ENCODE assay signal across 8 mouse cellular contexts in genomic region chr6:91116244-91117145, GRCm38 (mm10). TPM values are rescaled to one million over a fixed set of nuclear protein-coding genes. Genes with fewer than 3 reads are reported as not detected.
DNase-seq lines count a peak whose midpoint lies in the region; ATAC-seq and TF ChIP-seq lines count a peak whose summit lies in the region.

Gene Nup210, minus strand, starts transcription at chr6:91116829.

- intact Hi-C loops in heart, postnatal 10 days (cut with DNase I) = no loop called here

- peak within 1 kb of the TSS; percentile 81 for H3K9ac ChIP-seq in CH12.LX (ENCODE audit: insufficient read depth, low read depth)
- peak within 1 kb of the TSS; percentile 89 for H3K9ac ChIP-seq in forebrain, embryonic 13.5 days
- peak within 1 kb of the TSS; percentile 85 for H3K9ac ChIP-seq in liver, postnatal 0 days (replicated peaks)
- peak within 1 kb of the TSS; percentile 79 for H3K9ac ChIP-seq in neural tube, embryonic 14.5 days (replicated peaks; ENCODE audit: low read depth, low read length)

- peak within 1 kb of the TSS; percentile 48 for H3K27ac ChIP-seq in CH12.LX (ENCODE audit: insufficient read depth, low read depth)
- peak within 1 kb of the TSS; percentile 87 for H3K27ac ChIP-seq in forebrain, embryonic 13.5 days
- H3K27ac ChIP-seq in liver, postnatal 0 days (ENCODE audit: low read depth) = peak within 1 kb of the TSS; percentile 82
- H3K27ac ChIP-seq in neural tube, embryonic 14.5 days (ENCODE audit: low read depth, low read length) = peak within 1 kb of the TSS; percentile 89

- peak within 1 kb of the TSS; percentile 84 to 90 (median 85) for H3K4me3 ChIP-seq in CH12.LX (replicated peaks in 1 of 3; ENCODE audit: low read depth in 2 of 3, low read length in 2 of 3, poor library complexity in 1 of 3)
- H3K4me3 ChIP-seq in forebrain, embryonic 13.5 days = peak within 1 kb of the TSS; percentile 76
- H3K4me3 ChIP-seq in liver, postnatal 0 days (ENCODE audit: low read depth, low read length) = peak within 1 kb of the TSS; percentile 94
- peak within 1 kb of the TSS; percentile 63 for H3K4me3 ChIP-seq in neural tube, embryonic 14.5 days (ENCODE audit: low read depth, low read length)

- peaks cover 0 to 13% of the 10 kb centered on the region in 2 experiments for H3K36me3 ChIP-seq in CH12.LX (replicated peaks in 1 of 2; ENCODE audit: control insufficient read depth in 1 of 2, insufficient read depth in 1 of 2, low read length in 1 of 2)
- no peaks in the 10 kb centered on the region for H3K36me3 ChIP-seq in forebrain, embryonic 13.5 days (ENCODE audit: poor library complexity, severe bottlenecking)
- no peaks in the 10 kb centered on the region for H3K36me3 ChIP-seq in liver, postnatal 0 days (replicated peaks; ENCODE audit: insufficient read depth, low read length)
- no peaks in the 10 kb centered on the region for H3K36me3 ChIP-seq in neural tube, embryonic 14.5 days (ENCODE audit: control insufficient read depth, insufficient read depth, low read length)

- TF ChIP-seq RAD21 in CH12.LX (IDR thresholded peaks at IDR 0.05; ENCODE audit: low read depth, low read length) = no peak; the same call in 1 of the 2 replicates

- in situ Hi-C loops in CH12.LX (cut with MboI; ENCODE audit: low pct_ligation_motif_present, low pct_unique_long_range_greater_than_20kb, low sequenced_read_pairs) = no loop called here

- peak; percentile 81 for DNase-seq in CH12.LX (ENCODE audit: extremely low read depth)
- peak; percentile 84 for DNase-seq in c-Kit-positive CD71-positive TER-119-positive erythroid progenitor cells, embryonic 14.5 days (ENCODE audit: low spot score)
- DNase-seq in heart, postnatal 10 days = peak; percentile 94 to 96
- DNase-seq in large intestine, adult 2 months (ENCODE audit: low read depth, low spot score) = peak; percentile 68
- DNase-seq in liver, postnatal 0 days = peak; percentile 96
- peak; percentile 96 for DNase-seq in testis, postnatal 10 days (ENCODE audit: low spot score)

- peaks cover 6% of the 10 kb centered on the region for H3K9me3 ChIP-seq in CH12.LX (replicated peaks; ENCODE audit: low read length)
- no peaks in the 10 kb centered on the region for H3K9me3 ChIP-seq in forebrain, embryonic 13.5 days (replicated peaks)
- H3K9me3 ChIP-seq in liver, postnatal 0 days (ENCODE audit: low read length) = no peaks in the 10 kb centered on the region
- no peaks in the 10 kb centered on the region for H3K9me3 ChIP-seq in neural tube, embryonic 14.5 days (ENCODE audit: control insufficient read depth, low read length)

- peak in 1 of 2 experiments; percentile 64; a peak in 2 of 4 replicates for TF ChIP-seq CTCF in CH12.LX (conservative IDR thresholded peaks at IDR 0.05 in 1 of 2, IDR thresholded peaks at IDR 0.05 in 1 of 2; ENCODE audit: low read depth in 2 of 2, low read length in 2 of 2)
- TF ChIP-seq CTCF in liver, postnatal 0 days (IDR thresholded peaks at IDR 0.05; ENCODE audit: low read depth) = peak; percentile 76

- no peak for TF ChIP-seq EP300 in CH12.LX (IDR thresholded peaks at IDR 0.05; ENCODE audit: low read length)
- TF ChIP-seq EP300 in liver, postnatal 0 days (IDR thresholded peaks at IDR 0.05; ENCODE audit: low read depth) = peak; percentile 40; the same call in 1 of the 2 replicates

- H3K79me2 ChIP-seq in CH12.LX (replicated peaks; ENCODE audit: control insufficient read depth, extremely low read depth, insufficient read depth, poor library complexity, severe bottlenecking) = peaks cover 47% of the 10 kb centered on the region

- dilution Hi-C loops in CH12.LX (cut with MboI; ENCODE audit: extremely low pct_ligation_motif_present, extremely low pct_unique_long_range_greater_than_20kb, low sequenced_read_pairs) = no loop called here

- WGBS in forebrain, embryonic 13.5 days = under 1% methylated on average over 61 of the region's 93 CpGs
- under 1% methylated on average over 92 of the region's 93 CpGs for WGBS in large intestine, adult 2 months
- 2% methylated on average over 70 of the region's 93 CpGs for WGBS in liver, postnatal 0 days (ENCODE audit: insufficient replicate concordance)
- under 1% methylated on average over 74 of the region's 93 CpGs for WGBS in neural tube, embryonic 14.5 days

- H3K4me1 ChIP-seq in CH12.LX (ENCODE audit: control insufficient read depth in 1 of 2, insufficient read depth in 2 of 2) = peaks cover 10 to 46% of the 10 kb centered on the region in 2 experiments
- H3K4me1 ChIP-seq in forebrain, embryonic 13.5 days = peaks cover 30% of the 10 kb centered on the region
- H3K4me1 ChIP-seq in liver, postnatal 0 days (ENCODE audit: insufficient read depth) = peaks cover 49% of the 10 kb centered on the region
- peaks cover 13% of the 10 kb centered on the region for H3K4me1 ChIP-seq in neural tube, embryonic 14.5 days (ENCODE audit: control insufficient read depth, insufficient read depth, low read length)

- ATAC-seq in forebrain, embryonic 13.5 days = peak; percentile 96
- peak; percentile 95 for ATAC-seq in liver, postnatal 0 days
- peak; percentile 95 for ATAC-seq in neural tube, embryonic 14.5 days (ENCODE audit: low read depth)

- no peaks in the 10 kb centered on the region for H3K27me3 ChIP-seq in CH12.LX (replicated peaks)
- H3K27me3 ChIP-seq in forebrain, embryonic 13.5 days = no peaks in the 10 kb centered on the region
- 0 out of 2 replicates have a peak, but pooled peaks cover 3% of the 10 kb centered on the region for H3K27me3 ChIP-seq in liver, postnatal 0 days (ENCODE audit: insufficient read depth, low read length)
- H3K27me3 ChIP-seq in neural tube, embryonic 14.5 days (ENCODE audit: control insufficient read depth, insufficient read depth, low read length) = no peaks in the 10 kb centered on the region

- TF ChIP-seq POLR2A in CH12.LX (IDR thresholded peaks at IDR 0.05; ENCODE audit: low read depth, low read length) = peak; percentile 89

- peak within 1 kb of the TSS; percentile 88 for H3K4me2 ChIP-seq in CH12.LX (ENCODE audit: insufficient read depth, low read depth, poor library complexity, severe bottlenecking)
- H3K4me2 ChIP-seq in forebrain, embryonic 13.5 days = peak within 1 kb of the TSS; percentile 86
- peak within 1 kb of the TSS; percentile 100 for H3K4me2 ChIP-seq in liver, postnatal 0 days (ENCODE audit: low read depth, low read length)
- H3K4me2 ChIP-seq in neural tube, embryonic 14.5 days (ENCODE audit: low read depth, low read length) = peak within 1 kb of the TSS; percentile 78

TF ChIP-seq in CH12.LX, 34 proteins besides CTCF, POLR2A, EP300 and RAD21 (continues in another document):
- peak; percentile 59 for TF ChIP-seq BHLHE40 (IDR thresholded peaks at IDR 0.05; ENCODE audit: low read depth, low read length)
- TF ChIP-seq ETS1 (conservative IDR thresholded peaks at IDR 0.05; ENCODE audit: low read depth, low read length) = no peak
- no peak; the same call in none of the 2 replicates for TF ChIP-seq TCF12 (IDR thresholded peaks at IDR 0.05; ENCODE audit: low read depth, low read length)
- TF ChIP-seq ZMIZ1 (IDR thresholded peaks at IDR 0.05; ENCODE audit: low read depth, low read length) = peak; percentile 91
- peak; percentile 87 for TF ChIP-seq MYC (IDR thresholded peaks at IDR 0.05; ENCODE audit: low read depth, low read length)
- peak; percentile 15; the same call in 1 of the 2 replicates for TF ChIP-seq CHD1 (IDR thresholded peaks at IDR 0.05; ENCODE audit: low read depth, low read length)
- peak; percentile 31 for TF ChIP-seq USF1 (IDR thresholded peaks at IDR 0.05; ENCODE audit: low read depth, low read length)
- TF ChIP-seq ELF1 (IDR thresholded peaks at IDR 0.05; ENCODE audit: low read depth, low read length) = no peak
- no peak for TF ChIP-seq ZNF384 (IDR thresholded peaks at IDR 0.05; ENCODE audit: low read depth, low read length)
- 0 out of 2 replicates have a peak, but pooled peaks have one; percentile 71 for TF ChIP-seq UBTF (IDR thresholded peaks at IDR 0.05; ENCODE audit: low read depth, low read length)
- no peak for TF ChIP-seq ZC3H11A (IDR thresholded peaks at IDR 0.05; ENCODE audit: low read depth, low read length)
- TF ChIP-seq E2F4 (IDR thresholded peaks at IDR 0.05; ENCODE audit: insufficient replicate concordance, low read depth, low read length) = peak; percentile 24; the same call in 1 of the 2 replicates
- peak; percentile 69 for TF ChIP-seq NELFE (IDR thresholded peaks at IDR 0.05; ENCODE audit: low read depth, low read length)
- TF ChIP-seq KAT2A (IDR thresholded peaks at IDR 0.05; ENCODE audit: insufficient replicate concordance, low read length) = 0 out of 2 replicates have a peak, but pooled peaks have one; percentile 38
- no peak for TF ChIP-seq ZKSCAN1 (IDR thresholded peaks at IDR 0.05; ENCODE audit: borderline replicate concordance, low read depth, low read length)
- 0 out of 2 replicates have a peak, but pooled peaks have one; percentile 19 for TF ChIP-seq TBP (conservative IDR thresholded peaks at IDR 0.05; ENCODE audit: low read depth, low read length)
- TF ChIP-seq IRF4 (IDR thresholded peaks at IDR 0.05; ENCODE audit: low read depth, low read length) = no peak; the same call in none of the 2 replicates
- TF ChIP-seq HCFC1 (IDR thresholded peaks at IDR 0.05; ENCODE audit: low read depth, low read length) = peak; percentile 18
- TF ChIP-seq MEF2A (IDR thresholded peaks at IDR 0.05; ENCODE audit: borderline replicate concordance, low read depth, low read length) = peak; percentile 44; the same call in 1 of the 2 replicates
- peak; percentile 84 for TF ChIP-seq MAX (IDR thresholded peaks at IDR 0.05; ENCODE audit: low read length)
- peak; percentile 36; the same call in 1 of the 2 replicates for TF ChIP-seq CHD2 (IDR thresholded peaks at IDR 0.05; ENCODE audit: low read length)
- TF ChIP-seq USF2 (conservative IDR thresholded peaks at IDR 0.05; ENCODE audit: low read depth, low read length) = no peak
- no peak for TF ChIP-seq JUND (conservative IDR thresholded peaks at IDR 0.05; ENCODE audit: low read depth, low read length)
- peak; percentile 77 for TF ChIP-seq NRF1 (IDR thresholded peaks at IDR 0.05; ENCODE audit: low read depth, low read length)
- TF ChIP-seq SIN3A (IDR thresholded peaks at IDR 0.05; ENCODE audit: low read length) = peak; percentile 51; the same call in 1 of the 2 replicates
- no peak for TF ChIP-seq JUN (IDR thresholded peaks at IDR 0.05; ENCODE audit: insufficient read depth, low read depth, low read length)

RNA-seq across cellular contexts. Expression of gene Nup210, which starts in this region (rescaled TPM):
- 103 TPM in 2 replicates for total RNA-seq in CH12.LX (2012; rRNA removed)
- 40.5 and 41.9 TPM in 2 replicates for total RNA-seq in CH12.LX (2014; rRNA removed)
- 56.9 and 73.1 TPM in 2 replicates for polyA plus RNA-seq in CH12.LX (2012; ENCODE audit: insufficient read length, low read depth)
- polyA plus RNA-seq in forebrain, embryonic 13.5 days (2015; fragmentation: Nextera tagmentation; extraction: Ambion mirVana) = 17.1 and 23.7 TPM in 2 replicates
- 10 to 100 TPM in 1 of 2 experiments, 1 to 10 TPM in 1; 9.4 to 11.1 TPM for total RNA-seq in heart, postnatal 10 days (2021)
- 22.4 and 23.2 TPM in 2 replicates for polyA plus RNA-seq in large intestine, adult 2 months (2012; rRNA removed)
- 8.5 and 11.8 TPM in 2 replicates for polyA plus RNA-seq in liver, postnatal 0 days (2015; fragmentation: Nextera tagmentation; extraction: Ambion mirVana)
- 18.3 and 21.5 TPM in 2 replicates for polyA plus RNA-seq in neural tube, embryonic 14.5 days (2014; fragmentation: Nextera tagmentation; extraction: Ambion mirVana)

Comparison
In these comparisons a context has a peak if more than half of its experiments do, and no peak if none do; other contexts are left out.
1. Peak in every context shown above with its lines: DNase-seq, ATAC-seq, H3K4me3 ChIP-seq and H3K27ac ChIP-seq.